Mouse (Mus musculus): ENCODE data around the gene Emc10. TPM values are rescaled to one million over a fixed set of nuclear protein-coding genes. Genes with fewer than 3 reads are reported as not detected.
A peak's percentile ranks its signal among the peaks of the same experiment; 100 is the strongest.

Emc10 gene
- total and polyA plus RNA-seq, 2 experiments from 2014 or later = 150 to 273 TPM

GRCm38 (mm10) chr7:44527483-44528398 lies 31.4 kb upstream of the Emc10 start:
- peak overlapping the region; percentile 68 for H3K4me2 ChIP-seq (ENCODE audit: low read depth, low read length, poor library complexity, severe bottlenecking)
- WGBS = 7% methylated on average over 38 of the region's 40 CpGs
- peak overlapping the region; percentile 34 for H3K4me3 ChIP-seq (ENCODE audit: low read depth, low read length)
- no peaks in the 10 kb centered on the region for H3K9me3 ChIP-seq (ENCODE audit: low read length)
- peak overlapping the region; percentile 58 for H3K9ac ChIP-seq (replicated peaks; ENCODE audit: low read length, poor library complexity, severe bottlenecking)
- no peak overlapping the region for H3K27ac ChIP-seq (ENCODE audit: low read depth, low read length)
- ATAC-seq (ENCODE audit: low FRiP score) = peak; percentile 32; the same call in 1 of the 2 replicates
- no peaks in the 10 kb centered on the region for H3K36me3 ChIP-seq (ENCODE audit: insufficient read depth, low read length)
- H3K27me3 ChIP-seq (ENCODE audit: insufficient read depth, low read length) = 0 out of 2 replicates have a peak, but pooled peaks cover 4% of the 10 kb centered on the region
- TF ChIP-seq CTCF (IDR thresholded peaks at IDR 0.05) = peak; percentile 86
- H3K4me1 ChIP-seq (ENCODE audit: insufficient read depth, low read length) = no peaks in the 10 kb centered on the region
- peak; percentile 74 for DNase-seq (ENCODE audit: low spot score)

GRCm38 (mm10) chr7:44526414-44527154 lies 30.3 kb upstream of the Emc10 start:
- no peak for TF ChIP-seq CTCF (IDR thresholded peaks at IDR 0.05)
- Histone ChIP-seq H3K9ac (replicated peaks; ENCODE audit: low read length, poor library complexity, severe bottlenecking) (no peak overlapping the region), H3K4me2 (ENCODE audit: low read depth, low read length, poor library complexity, severe bottlenecking) (no peak overlapping the region), H3K9me3 (ENCODE audit: low read length) (no peaks in the 10 kb centered on the region), H3K36me3 (ENCODE audit: insufficient read depth, low read length) (no peaks in the 10 kb centered on the region), H3K4me3 (ENCODE audit: low read depth, low read length) (no peak overlapping the region), H3K27me3 (ENCODE audit: insufficient read depth, low read length) (0 out of 2 replicates have a peak, but pooled peaks cover 13% of the 10 kb centered on the region), H3K27ac (ENCODE audit: low read depth, low read length) (no peak overlapping the region), H3K4me1 (ENCODE audit: insufficient read depth, low read length) (peaks cover 2% of the 10 kb centered on the region; the same call in 1 of the 2 replicates)
- DNase-seq (ENCODE audit: low spot score) (no peak), ATAC-seq (ENCODE audit: low FRiP score) (no peak)
- WGBS = 87% methylated on average over 14 of the region's 14 CpGs

GRCm38 (mm10) chr7:44525126-44525832 lies 28.9 kb upstream of the Emc10 start:
- TF ChIP-seq CTCF (IDR thresholded peaks at IDR 0.05) = no peak
- Histone ChIP-seq H3K4me1 (ENCODE audit: insufficient read depth, low read length) (peaks cover 4% of the 10 kb centered on the region; the same call in 1 of the 2 replicates), H3K9me3 (ENCODE audit: low read length) (no peaks in the 10 kb centered on the region), H3K4me2 (ENCODE audit: low read depth, low read length, poor library complexity, severe bottlenecking) (peak overlapping the region; percentile 20; the same call in 1 of the 2 replicates), H3K9ac (replicated peaks; ENCODE audit: low read length, poor library complexity, severe bottlenecking) (no peak overlapping the region), H3K27me3 (ENCODE audit: insufficient read depth, low read length) (0 out of 2 replicates have a peak, but pooled peaks cover 13% of the 10 kb centered on the region), H3K4me3 (ENCODE audit: low read depth, low read length) (no peak overlapping the region), H3K27ac (ENCODE audit: low read depth, low read length) (no peak overlapping the region), H3K36me3 (ENCODE audit: insufficient read depth, low read length) (no peaks in the 10 kb centered on the region)
- WGBS = 11% methylated on average over 22 of the region's 22 CpGs
- DNase-seq (ENCODE audit: low spot score) = peak; percentile 53
- no peak for ATAC-seq (ENCODE audit: low FRiP score)

GRCm38 (mm10) chr7:44524502-44524901 lies 28.2 kb upstream of the Emc10 start, which contains the start of gene Mybpc2:
Gene Mybpc2 (minus strand): TSS chr7:44524656.
- TF ChIP-seq CTCF (IDR thresholded peaks at IDR 0.05) = no peak
- Histone ChIP-seq H3K27me3 (ENCODE audit: insufficient read depth, low read length) (0 out of 2 replicates have a peak, but pooled peaks cover 13% of the 10 kb centered on the region), H3K4me2 (ENCODE audit: low read depth, low read length, poor library complexity, severe bottlenecking) (peak within 1 kb of the TSS; percentile 20; the same call in 1 of the 2 replicates), H3K9ac (replicated peaks; ENCODE audit: low read length, poor library complexity, severe bottlenecking) (no peak within 1 kb of the TSS), H3K4me1 (ENCODE audit: insufficient read depth, low read length) (peaks cover 4% of the 10 kb centered on the region; the same call in 1 of the 2 replicates), H3K4me3 (ENCODE audit: low read depth, low read length) (no peak within 1 kb of the TSS), H3K27ac (ENCODE audit: low read depth, low read length) (no peak within 1 kb of the TSS), H3K9me3 (ENCODE audit: low read length) (no peaks in the 10 kb centered on the region), H3K36me3 (ENCODE audit: insufficient read depth, low read length) (no peaks in the 10 kb centered on the region)
- WGBS = 45% methylated on average over 12 of the region's 12 CpGs
- no peak for DNase-seq (ENCODE audit: low spot score)
- ATAC-seq (ENCODE audit: low FRiP score) = no peak

- no peak overlapping the region for H3K4me3 ChIP-seq (ENCODE audit: low read depth, low read length)
- no peak overlapping the region for H3K4me2 ChIP-seq (ENCODE audit: low read depth, low read length, poor library complexity, severe bottlenecking)
- H3K9me3 ChIP-seq (ENCODE audit: low read length) = no peaks in the 10 kb centered on the region
- ATAC-seq (ENCODE audit: low FRiP score) (no peak), DNase-seq (ENCODE audit: low spot score) (no peak)
- 0 out of 2 replicates have a peak, but pooled peaks cover 13% of the 10 kb centered on the region for H3K27me3 ChIP-seq (ENCODE audit: insufficient read depth, low read length)
- H3K27ac ChIP-seq (ENCODE audit: low read depth, low read length) = no peak overlapping the region
- TF ChIP-seq CTCF (IDR thresholded peaks at IDR 0.05) = no peak
- H3K9ac ChIP-seq (replicated peaks; ENCODE audit: low read length, poor library complexity, severe bottlenecking) = no peak overlapping the region
- WGBS = 91% methylated on average over 2 of the region's 2 CpGs
- no peaks in the 10 kb centered on the region for H3K36me3 ChIP-seq (ENCODE audit: insufficient read depth, low read length)
- peaks cover 4% of the 10 kb centered on the region; the same call in 1 of the 2 replicates for H3K4me1 ChIP-seq (ENCODE audit: insufficient read depth, low read length)
Observed at GRCm38 (mm10) chr7:44523056-44523455, 26.7 kb upstream of the Emc10 start.
